Mouse (Mus musculus) bone marrow, adult 2 months (tissue): ENCODE results near the gene Olfr465-ps1. TPM values are rescaled to one million over a fixed set of nuclear protein-coding genes. Genes with fewer than 3 reads are reported as not detected.

Experiments used
- H3K27ac ChIP-seq: fragments of 200-500 bp; 2 replicates; pipeline ENCODE4 v1.5.1; 2012; ENCODE audit warnings: low read depth, mild to moderate bottlenecking, control low read depth, inconsistent platforms, low read length; ENCODE audit not compliant: control insufficient read depth, poor library complexity, insufficient read depth
- H3K4me1 ChIP-seq: fragments of 200-500 bp; 2 replicates; pipeline ENCODE4 v1.6.1; 2011; ENCODE audit warnings: low read length; ENCODE audit not compliant: control insufficient read depth, insufficient read depth
- H3K4me3 ChIP-seq: fragments of 200-500 bp; replicated peaks from 2 replicates; pipeline ENCODE3; 2011; ENCODE audit warnings: mild to moderate bottlenecking, low read depth, low read length, control low read depth; ENCODE audit not compliant: control insufficient read depth
- CTCF ChIP-seq: fragments of 200-500 bp; IDR thresholded peaks from 2 replicates; pipeline ENCODE4 v1.5.1; 2011; ENCODE audit warnings: low read length, control low read depth; ENCODE audit not compliant: control insufficient read depth, insufficient read depth
- POLR2A ChIP-seq: fragments of 200-500 bp; IDR thresholded peaks from 2 replicates; pipeline ENCODE4 v1.6.1; 2011; ENCODE audit warnings: low read depth, mild to moderate bottlenecking, control low read depth, low read length, borderline replicate concordance; ENCODE audit not compliant: control insufficient read depth
- WGBS: fragments of 180-500 bp; shearing (Covaris S2); methylation state at CpG from one replicate; pipeline ENCODE4 v1.1.7; 2018; 5-methylcytosine and 5-hydroxymethylcytosine counted together
- polyA plus RNA-seq: library from polyadenylated mRNA; stranded (reverse); fragments of >200 nt; gene quantifications from 2 replicates; pipeline ENCODE4 v1.2.4, GENCODE M21; 2011; ENCODE audit warnings: low replicate concordance; ENCODE audit not compliant: missing spikeins, insufficient read depth, insufficient read length

Gene Olfr465-ps1
- polyA plus RNA-seq, 1 experiment = not detected

GRCm38 (mm10) chr13:65120984-65121383, 16.9 kb upstream of the Olfr465-ps1 start:
- WGBS = 69% methylated on average over 3 of the region's 3 CpGs
- Histone ChIP-seq H3K4me3 (no peak overlapping the region), H3K4me1 (peaks cover 1% of the 10 kb centered on the region; the same call in 1 of the 2 replicates), H3K27ac (no peak overlapping the region)
- no peak for TF ChIP-seq POLR2A
- no peak for TF ChIP-seq CTCF

GRCm38 (mm10) chr13:65122111-65122510, 15.8 kb upstream of the Olfr465-ps1 start:
- peaks cover 1% of the 10 kb centered on the region; the same call in 1 of the 2 replicates for H3K4me1 ChIP-seq
- no peak overlapping the region; the same call in 1 of the 2 replicates for H3K27ac ChIP-seq
- TF ChIP-seq POLR2A = no peak
- no peak for TF ChIP-seq CTCF
- no peak overlapping the region for H3K4me3 ChIP-seq
- WGBS = 26% methylated on average over 1 of the region's 1 CpGs

GRCm38 (mm10) chr13:65127063-65127847, 10.6 kb upstream of the Olfr465-ps1 start:
- peaks cover 1% of the 10 kb centered on the region; the same call in 1 of the 2 replicates for H3K4me1 ChIP-seq
- peak; percentile 39 for TF ChIP-seq CTCF
- no peak for TF ChIP-seq POLR2A
- no peak overlapping the region for H3K27ac ChIP-seq
- no peak overlapping the region for H3K4me3 ChIP-seq
- WGBS = 41% methylated on average over 3 of the region's 3 CpGs

GRCm38 (mm10) chr13:65149940-65150339, 12.1 kb downstream of the Olfr465-ps1 start, which contains the start of gene Olfr466:
TSS of gene Olfr466 (plus strand) at chr13:65150240.
- no peaks in the 10 kb centered on the region for H3K4me1 ChIP-seq
- no peak within 1 kb of the TSS for H3K4me3 ChIP-seq
- 86% methylated on average over 1 of the region's 1 CpGs for WGBS
- no peak within 1 kb of the TSS for H3K27ac ChIP-seq
- TF ChIP-seq CTCF (no peak), POLR2A (no peak)

GRCm38 (mm10) chr13:65174102-65174501, 36.2 kb downstream of the Olfr465-ps1 start:
- no peak for TF ChIP-seq CTCF
- Histone ChIP-seq H3K27ac (no peak overlapping the region), H3K4me1 (no peaks in the 10 kb centered on the region), H3K4me3 (no peak overlapping the region)
- WGBS = 77% methylated on average over 3 of the region's 3 CpGs

- Histone ChIP-seq H3K4me3 (no peak overlapping the region), H3K4me1 (no peaks in the 10 kb centered on the region), H3K27ac (no peak overlapping the region)
- TF ChIP-seq POLR2A (no peak), CTCF (peak; percentile 78)
- WGBS = 19% methylated on average over 46 of the region's 46 CpGs
Measured at GRCm38 (mm10) chr13:65175734-65176471, 38.0 kb downstream of the Olfr465-ps1 start.

GRCm38 (mm10) chr13:65176472-65177091, 38.7 kb downstream of the Olfr465-ps1 start:
- TF ChIP-seq POLR2A (no peak), CTCF (no peak)
- 57% methylated on average over 15 of the region's 15 CpGs for WGBS
- Histone ChIP-seq H3K27ac (no peak overlapping the region), H3K4me3 (no peak overlapping the region), H3K4me1 (no peaks in the 10 kb centered on the region)

Other genes starting within 250 kb of the Olfr465-ps1 start
- not detected in 2 replicates for gene Cntnap3, start 234.1 kb upstream of the Olfr465-ps1 start, polyA plus RNA-seq
- gene Spata31, start 220.7 kb upstream of the Olfr465-ps1 start, polyA plus RNA-seq = not detected in 2 replicates
- not detected in 2 replicates for gene Spata31d1c, start 105.0 kb upstream of the Olfr465-ps1 start, polyA plus RNA-seq
- 1.2 TPM in 1 of 2 replicates, not detected in the other for gene Prss47, start 85.3 kb upstream of the Olfr465-ps1 start, polyA plus RNA-seq
- gene Mfsd14b, start 25.1 kb upstream of the Olfr465-ps1 start, polyA plus RNA-seq = 13.7 and 15.4 TPM in 2 replicates
- gene Olfr466, start 12.2 kb downstream of the Olfr465-ps1 start, polyA plus RNA-seq = not detected in 2 replicates
- 4.9 TPM in 1 of 2 replicates, not detected in the other for gene Nlrp4f, start 67.9 kb downstream of the Olfr465-ps1 start, polyA plus RNA-seq
- gene Gm10775, start 121.5 kb downstream of the Olfr465-ps1 start, polyA plus RNA-seq = not detected in 2 replicates
- gene Zfp369, start 140.7 kb downstream of the Olfr465-ps1 start, polyA plus RNA-seq = 6.1 and 12.2 TPM in 2 replicates